Mouse (Mus musculus): ENCODE measurements around the gene Mvd. TPM values are rescaled to one million over a fixed set of nuclear protein-coding genes. Genes with fewer than 3 reads are reported as not detected.

Mvd gene
- polyA plus RNA-seq (2012; rRNA removed), result 45.0 and 54.8 TPM in 2 replicates

GRCm38 (mm10) chr8:122443262-122444006, at the start of gene Mvd:
Gene Mvd, minus strand, starts transcription at chr8:122443422.
- WGBS, result under 1% methylated on average over 47 of the region's 47 CpGs
- peak; percentile 97 for DNase-seq (ENCODE audit: low read depth, low spot score)

- WGBS, result 93% methylated on average over 9 of the region's 9 CpGs
- DNase-seq (ENCODE audit: low read depth, low spot score), result no peak
Measured at GRCm38 (mm10) chr8:122488387-122488786, 45.2 kb upstream of the Mvd start.

GRCm38 (mm10) chr8:122484831-122485230, 41.6 kb upstream of the Mvd start:
- 73% methylated on average over 12 of the region's 12 CpGs for WGBS
- DNase-seq (ENCODE audit: low read depth, low spot score), result no peak

- DNase-seq (ENCODE audit: low read depth, low spot score), result no peak
- 96% methylated on average over 7 of the region's 7 CpGs for whole genome bisulfite sequencing
Measured at GRCm38 (mm10) chr8:122483877-122484276, 40.7 kb upstream of the Mvd start.

- no peak for DNase-seq (ENCODE audit: low read depth, low spot score)
- 90% methylated on average over 8 of the region's 8 CpGs for WGBS
Measured at GRCm38 (mm10) chr8:122482448-122482847, 39.2 kb upstream of the Mvd start.

GRCm38 (mm10) chr8:122475580-122476320, 32.5 kb upstream of the Mvd start, which contains the start of the genes Rnf166 and Ctu2:
Gene Rnf166, minus strand, starts transcription at chr8:122476064.
Gene Ctu2, plus strand, starts transcription at chr8:122476143.
- under 1% methylated on average over 82 of the region's 103 CpGs for WGBS
- peak; percentile 32 for DNase-seq (ENCODE audit: low read depth, low spot score)

GRCm38 (mm10) chr8:122474951-122475560, 31.8 kb upstream of the Mvd start:
- 2% methylated on average over 16 of the region's 16 CpGs for WGBS
- DNase-seq (ENCODE audit: low read depth, low spot score), result no peak

GRCm38 (mm10) chr8:122473911-122474421, 30.7 kb upstream of the Mvd start:
- 72% methylated on average over 8 of the region's 8 CpGs for WGBS
- DNase-seq (ENCODE audit: low read depth, low spot score), result no peak

GRCm38 (mm10) chr8:122470691-122471090, 27.5 kb upstream of the Mvd start:
- WGBS, result 80% methylated on average over 5 of the region's 5 CpGs
- no peak for DNase-seq (ENCODE audit: low read depth, low spot score)

- 83% methylated on average over 10 of the region's 10 CpGs for WGBS
- no peak for DNase-seq (ENCODE audit: low read depth, low spot score)
Measured at GRCm38 (mm10) chr8:122469965-122470364, 26.7 kb upstream of the Mvd start.

GRCm38 (mm10) chr8:122469407-122469806, 26.2 kb upstream of the Mvd start:
- 78% methylated on average over 6 of the region's 6 CpGs for WGBS

GRCm38 (mm10) chr8:122467816-122468215, 24.6 kb upstream of the Mvd start:
- 94% methylated on average over 13 of the region's 13 CpGs for WGBS
- no peak for DNase-seq (ENCODE audit: low read depth, low spot score)

More at GRCm38 (mm10) chr8:122469407-122469806, 26.2 kb upstream of the Mvd start:
- no peak for DNase-seq (ENCODE audit: low read depth, low spot score)

- DNase-seq (ENCODE audit: low read depth, low spot score), result no peak
- WGBS, result 79% methylated on average over 7 of the region's 7 CpGs
Measured at GRCm38 (mm10) chr8:122464985-122465384, 21.8 kb upstream of the Mvd start.

GRCm38 (mm10) chr8:122463651-122464640, 20.7 kb upstream of the Mvd start:
- 29% methylated on average over 12 of the region's 12 CpGs for WGBS

GRCm38 (mm10) chr8:122462510-122462909, 19.3 kb upstream of the Mvd start:
- WGBS, result 83% methylated on average over 8 of the region's 8 CpGs
- no peak for DNase-seq (ENCODE audit: low read depth, low spot score)

More at GRCm38 (mm10) chr8:122463651-122464640, 20.7 kb upstream of the Mvd start:
- DNase-seq (ENCODE audit: low read depth, low spot score), result no peak

- 78% methylated on average over 11 of the region's 11 CpGs for WGBS
- DNase-seq (ENCODE audit: low read depth, low spot score), result no peak
Measured at GRCm38 (mm10) chr8:122461473-122462148, 18.4 kb upstream of the Mvd start.

GRCm38 (mm10) chr8:122460524-122461472, 17.6 kb upstream of the Mvd start, which contains the start of gene Snai3:
Gene Snai3, minus strand, starts transcription at chr8:122460733.
- peak; percentile 42 for DNase-seq (ENCODE audit: low read depth, low spot score)
- WGBS, result 2% methylated on average over 56 of the region's 56 CpGs
